9 mouse cellular contexts compared by ENCODE assay signal in genomic region chr5:132074724-132075374, GRCm38 (mm10).
DNase-seq lines count a peak whose midpoint lies in the region; ATAC-seq and TF ChIP-seq lines count a peak whose summit lies in the region.
"Had no signal": no experiment of that assay in that cellular context is flagged by ENCODE, and none has a peak within 500 bp of the region (broad histone marks: within the 10 kb centered on the region; RNA-seq: fewer than 3 reads in every experiment).

No protein-coding gene starts in this region.

- H3K4me2 ChIP-seq in embryonic facial prominence, embryonic 11.5 days (ENCODE audit: low read depth, low read length), result peak overlapping the region; percentile 27
- peak overlapping the region; percentile 35 for H3K4me2 ChIP-seq in intestine, embryonic 14.5 days (ENCODE audit: low read length)
- H3K4me2 ChIP-seq in myocyte (ENCODE audit: low read depth), result peak overlapping the region; percentile 61

- 16% methylated on average over 19 of the region's 19 CpGs for WGBS in embryonic facial prominence, embryonic 11.5 days
- WGBS in intestine, embryonic 14.5 days, result 18% methylated on average over 19 of the region's 19 CpGs

- DNase-seq in cerebellum, adult 11-12 months, result peak; percentile 32
- DNase-seq in embryonic facial prominence, embryonic 11.5 days (ENCODE audit: low spot score), result peak; percentile 82
- DNase-seq in gastrocnemius, postnatal 36 days, result peak; percentile 49 to 69
- DNase-seq in intestine, embryonic 14.5 days (ENCODE audit: low spot score), result peak; percentile 78
- peak; percentile 62 to 78 for DNase-seq in left cerebral cortex, postnatal 14 days (ENCODE audit: low spot score in 2 of 2)
- DNase-seq in urinary bladder, postnatal 4 days (ENCODE audit: low spot score in 2 of 2), result peak; percentile 68 to 72

- no peaks in the 10 kb centered on the region for H3K36me3 ChIP-seq in embryonic facial prominence, embryonic 11.5 days (replicated peaks; ENCODE audit: control insufficient read depth, insufficient read depth, low read depth, low read length)
- H3K36me3 ChIP-seq in intestine, embryonic 14.5 days (ENCODE audit: control insufficient read depth, insufficient read depth, low read length), result no peaks in the 10 kb centered on the region
- H3K36me3 ChIP-seq in myocyte (ENCODE audit: control insufficient read depth, insufficient read depth), result no peaks in the 10 kb centered on the region

- H3K9me3 ChIP-seq in embryonic facial prominence, embryonic 11.5 days (replicated peaks; ENCODE audit: control insufficient read depth, low read length), result no peaks in the 10 kb centered on the region
- no peaks in the 10 kb centered on the region for H3K9me3 ChIP-seq in intestine, embryonic 14.5 days (ENCODE audit: control insufficient read depth, low read length)

- H3K9ac ChIP-seq in embryonic facial prominence, embryonic 11.5 days (replicated peaks; ENCODE audit: low read length), result no peak overlapping the region
- H3K9ac ChIP-seq in intestine, embryonic 14.5 days (ENCODE audit: low read length), result no peak overlapping the region

- H3ac ChIP-seq in myocyte (ENCODE audit: control insufficient read depth, insufficient read length), result no peak overlapping the region

- H3K4me3 ChIP-seq in embryonic facial prominence, embryonic 11.5 days (ENCODE audit: low read depth, low read length), result no peak overlapping the region
- H3K4me3 ChIP-seq in intestine, embryonic 14.5 days (ENCODE audit: low read depth, low read length), result no peak overlapping the region
- no peak overlapping the region for H3K4me3 ChIP-seq in myocyte
- H3K4me3 ChIP-seq: megakaryocyte, embryonic 14.5 days had no signal

- ATAC-seq in embryonic facial prominence, embryonic 11.5 days (replicated peaks; ENCODE audit: insufficient number of reproducible peaks, low FRiP score, low TSS enrichment, low read depth), result peak; percentile 82
- peak; percentile 58 for ATAC-seq in intestine, embryonic 14.5 days (replicated peaks; ENCODE audit: low FRiP score, low TSS enrichment, low read depth)
- ATAC-seq in erythroid progenitor cell, adult 5-6 weeks (replicated peaks; ENCODE audit: low FRiP score, poor library complexity, severe bottlenecking), result no peak

- no peaks in the 10 kb centered on the region for H3K27me3 ChIP-seq in embryonic facial prominence, embryonic 11.5 days (ENCODE audit: control insufficient read depth, insufficient read depth, low read length)
- H3K27me3 ChIP-seq in intestine, embryonic 14.5 days (replicated peaks; ENCODE audit: control insufficient read depth, insufficient read depth, low read length), result no peaks in the 10 kb centered on the region
- no peaks in the 10 kb centered on the region for H3K27me3 ChIP-seq in myocyte (ENCODE audit: control insufficient read depth, insufficient read depth, insufficient read length)

- no peak for TF ChIP-seq POLR2A in myocyte (IDR thresholded peaks at IDR 0.05; ENCODE audit: insufficient read length, low read depth)

- H3K79me2 ChIP-seq in myocyte (ENCODE audit: control insufficient read depth, insufficient read depth), result no peaks in the 10 kb centered on the region

- peak overlapping the region; percentile 62 for H3K27ac ChIP-seq in embryonic facial prominence, embryonic 11.5 days (replicated peaks; ENCODE audit: low read depth, low read length)
- H3K27ac ChIP-seq in intestine, embryonic 14.5 days (ENCODE audit: low read depth), result peak overlapping the region; percentile 57

- H3K4me1 ChIP-seq in embryonic facial prominence, embryonic 11.5 days (ENCODE audit: control insufficient read depth, insufficient read depth, low read length), result no peaks in the 10 kb centered on the region; the same call in none of the 2 replicates
- peaks cover 36% of the 10 kb centered on the region for H3K4me1 ChIP-seq in intestine, embryonic 14.5 days (replicated peaks; ENCODE audit: control insufficient read depth, insufficient read depth, low read length)

- intact Hi-C loops in gastrocnemius, postnatal 36 days (cut with DNase I), result loop anchor here (10.0 kb wide), 1 partner anchor 540 kb away; no protein-coding TSS in a partner anchor
- intact Hi-C loops in left cerebral cortex, postnatal 14 days (cut with DNase I), result loop anchor here (10.0 kb wide), 1 partner anchor 540 kb away; no protein-coding TSS in a partner anchor

TF ChIP-seq in myocyte, 11 proteins besides CTCF, POLR2A, EP300 and RAD21:
- TF ChIP-seq CEBPB (IDR thresholded peaks at IDR 0.05; ENCODE audit: insufficient read depth, poor library complexity, severe bottlenecking), result no peak
- TF ChIP-seq MAX (IDR thresholded peaks at IDR 0.05; ENCODE audit: low read depth), result no peak
- no peak for TF ChIP-seq TCF3 (IDR thresholded peaks at IDR 0.05; ENCODE audit: insufficient read length, low read depth)
- TF ChIP-seq E2F4 (IDR thresholded peaks at IDR 0.05; ENCODE audit: insufficient read depth), result no peak
- peak; percentile 85 to 88 (median 87) for TF ChIP-seq MYOD1 (IDR thresholded peaks at IDR 0.05; ENCODE audit: control insufficient read depth in 1 of 3, insufficient read length in 2 of 3, low read depth in 2 of 3)
- peak in 1 of 3 experiments; percentile 45 for TF ChIP-seq MYOG (IDR thresholded peaks at IDR 0.05; ENCODE audit: control insufficient read depth in 1 of 3, insufficient read depth in 1 of 3, insufficient read length in 2 of 3, low read depth in 2 of 3)
- peak; percentile 16 for TF ChIP-seq TCF12 (IDR thresholded peaks at IDR 0.05; ENCODE audit: insufficient read depth, poor library complexity, severe bottlenecking)
- TF ChIP-seq REST (IDR thresholded peaks at IDR 0.05; ENCODE audit: insufficient read depth, insufficient read length), result no peak

Comparison
In these comparisons a context has a peak if more than half of its experiments do, and no peak if none do; other contexts are left out.
1. DNase-seq: peak in every context shown above with its lines; median percentile 82 in embryonic facial prominence, embryonic 11.5 days; 78 in intestine, embryonic 14.5 days; 70 in left cerebral cortex, postnatal 14 days; 70 in urinary bladder, postnatal 4 days; 59 in gastrocnemius, postnatal 36 days; 32 in cerebellum, adult 11-12 months.